Mouse (Mus musculus) T-helper 17 cell (primary cell): ENCODE results near the gene Nop16.

Experiments used
- in situ Hi-C, 2 experiments: fragments of 300-600 bp; cut with MboI, MseI; formaldehyde crosslinking; loops; 1 replicate in 1 of 2; 2 replicates in 1 of 2; pipeline ENCODE4 v1.15.1; 2025; ENCODE audit warnings: high pct_unique_total_duplicates in 2 of 2

Nop16 gene

GRCm38 (mm10) chr13:54564232-54565200, 25.4 kb downstream of the Nop16 start:
- in situ Hi-C loops: loop anchor here in 1 of 2 experiments (5.0 kb wide), 1 partner anchor 97 kb away; the partner anchor contains the start of gene Thoc3

GRCm38 (mm10) chr13:54562562-54562961, 27.3 kb downstream of the Nop16 start:
- in situ Hi-C loops: no loop called here

GRCm38 (mm10) chr13:54560608-54561007, 29.3 kb downstream of the Nop16 start:
- in situ Hi-C loops: no loop called here

- in situ Hi-C loops: no loop called here
These were observed 30.2 kb downstream of the Nop16 start for GRCm38 (mm10) chr13:54559656-54560055.

GRCm38 (mm10) chr13:54557652-54558051, 32.2 kb downstream of the Nop16 start:
- in situ Hi-C loops: no loop called here

- in situ Hi-C loops: no loop called here
These were observed 33.1 kb downstream of the Nop16 start for GRCm38 (mm10) chr13:54556796-54557195.

- in situ Hi-C loops: no loop called here
These were observed 33.7 kb downstream of the Nop16 start for GRCm38 (mm10) chr13:54556176-54556575.

- in situ Hi-C loops: no loop called here
These were observed 41.9 kb downstream of the Nop16 start for GRCm38 (mm10) chr13:54548036-54548435.
